Comparison of ENCODE assay signal across 17 mouse cellular contexts in the genomic region with DNA sequence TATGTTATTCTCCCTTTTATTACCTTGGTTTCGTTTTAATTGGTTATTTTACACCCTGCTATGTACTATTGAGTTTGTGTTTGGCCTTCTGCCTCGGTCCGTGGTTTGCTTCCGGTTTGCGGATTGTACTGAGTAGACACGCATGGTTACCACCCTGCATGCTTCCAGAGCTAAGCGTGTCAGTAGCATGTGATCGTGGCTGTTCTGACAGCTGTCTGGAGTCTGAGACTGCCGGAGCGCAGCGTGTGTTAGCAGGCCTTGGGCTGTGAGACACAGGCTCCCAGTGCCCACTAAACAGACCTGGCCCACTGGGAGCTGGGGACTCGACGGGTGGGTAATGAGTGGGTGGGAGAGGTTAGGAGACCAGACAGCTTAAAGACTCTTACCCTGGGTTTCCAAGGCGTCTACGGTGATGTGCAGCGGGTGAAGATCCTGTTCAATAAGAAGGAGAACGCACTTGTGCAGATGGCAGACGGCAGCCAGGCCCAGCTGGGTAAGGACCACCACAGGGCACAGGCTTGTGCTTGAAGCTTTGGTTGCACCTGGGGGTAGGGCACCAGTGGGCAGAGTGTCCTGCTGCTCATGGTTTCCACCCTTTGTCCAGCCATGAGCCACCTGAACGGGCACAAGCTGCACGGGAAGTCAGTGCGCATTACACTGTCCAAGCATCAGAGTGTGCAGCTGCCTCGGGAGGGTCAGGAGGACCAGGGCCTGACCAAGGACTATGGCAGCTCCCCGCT. TPM values are rescaled to one million over a fixed set of nuclear protein-coding genes. Genes with fewer than 3 reads are reported as not detected.
A peak's percentile ranks its signal among the peaks of the same experiment; 100 is the strongest.
DNase-seq lines count a peak whose midpoint lies in the region; ATAC-seq and TF ChIP-seq lines count a peak whose summit lies in the region.
"Had no signal": no experiment of that assay in that cellular context is flagged by ENCODE, and none has a peak within 500 bp of the region (broad histone marks: within the 10 kb centered on the region; RNA-seq: fewer than 3 reads in every experiment).

No protein-coding gene starts in this region.

- H3K9ac ChIP-seq in hindbrain, embryonic 13.5 days: peak overlapping the region; percentile 2; the same call in 1 of the 2 replicates
- H3K9ac ChIP-seq in midbrain, embryonic 12.5 days (replicated peaks): no peak overlapping the region
- H3K9ac ChIP-seq in midbrain, embryonic 11.5 days (ENCODE audit: low read length): no peak overlapping the region

- WGBS in hindbrain, embryonic 13.5 days: 79% methylated on average over 23 of the region's 23 CpGs
- WGBS in hindbrain, embryonic 10.5 days: 91% methylated on average over 23 of the region's 23 CpGs
- 89% methylated on average over 23 of the region's 23 CpGs for WGBS in midbrain, embryonic 12.5 days
- 89% methylated on average over 23 of the region's 23 CpGs for WGBS in midbrain, embryonic 11.5 days
- 94% methylated on average over 23 of the region's 23 CpGs for WGBS in embryonic facial prominence, embryonic 10.5 days

- peaks cover 92% of the 10 kb centered on the region for H3K36me3 ChIP-seq in hindbrain, embryonic 13.5 days
- peaks cover 100% of the 10 kb centered on the region for H3K36me3 ChIP-seq in hindbrain, embryonic 10.5 days
- peaks cover 97% of the 10 kb centered on the region for H3K36me3 ChIP-seq in midbrain, embryonic 12.5 days
- peaks cover 57% of the 10 kb centered on the region for H3K36me3 ChIP-seq in midbrain, embryonic 11.5 days (ENCODE audit: control insufficient read depth, insufficient read depth, low read length)
- H3K36me3 ChIP-seq in embryonic facial prominence, embryonic 10.5 days (replicated peaks): peaks cover 100% of the 10 kb centered on the region

- H3K27ac ChIP-seq in hindbrain, embryonic 13.5 days: peak overlapping the region; percentile 46
- H3K27ac ChIP-seq in hindbrain, embryonic 10.5 days: no peak overlapping the region
- H3K27ac ChIP-seq in midbrain, embryonic 12.5 days (replicated peaks): peak overlapping the region; percentile 26; the same call in 1 of the 2 replicates
- H3K27ac ChIP-seq in midbrain, embryonic 11.5 days (ENCODE audit: low read depth, low read length): no peak overlapping the region
- no peak overlapping the region for H3K27ac ChIP-seq in embryonic facial prominence, embryonic 10.5 days (replicated peaks)
- H3K27ac ChIP-seq in layer of hippocampus, adult 2 months: no peak overlapping the region

- H3K27me3 ChIP-seq in hindbrain, embryonic 13.5 days: no peaks in the 10 kb centered on the region
- no peaks in the 10 kb centered on the region for H3K27me3 ChIP-seq in hindbrain, embryonic 10.5 days (ENCODE audit: insufficient read depth, poor library complexity, severe bottlenecking)
- H3K27me3 ChIP-seq in midbrain, embryonic 12.5 days: no peaks in the 10 kb centered on the region
- H3K27me3 ChIP-seq in midbrain, embryonic 11.5 days (ENCODE audit: control insufficient read depth, insufficient read depth, low read length): no peaks in the 10 kb centered on the region
- no peaks in the 10 kb centered on the region for H3K27me3 ChIP-seq in embryonic facial prominence, embryonic 10.5 days (replicated peaks; ENCODE audit: low read depth, poor library complexity, severe bottlenecking)
- H3K27me3 ChIP-seq: Patski had no signal

- no peak overlapping the region for H3K4me2 ChIP-seq in hindbrain, embryonic 13.5 days
- no peak overlapping the region for H3K4me2 ChIP-seq in midbrain, embryonic 12.5 days (replicated peaks)
- no peak overlapping the region for H3K4me2 ChIP-seq in midbrain, embryonic 11.5 days

- no peak for ATAC-seq in hindbrain, embryonic 13.5 days (ENCODE audit: low FRiP score)
- no peak for ATAC-seq in midbrain, embryonic 12.5 days (ENCODE audit: low FRiP score, low read depth)
- no peak for ATAC-seq in midbrain, embryonic 11.5 days (ENCODE audit: low FRiP score)
- ATAC-seq: CD4-positive, CD25-positive, alpha-beta regulatory T cell, adult 4 months; Patski had no signal

- no peak overlapping the region for H3K4me3 ChIP-seq in hindbrain, embryonic 13.5 days
- H3K4me3 ChIP-seq in hindbrain, embryonic 10.5 days: no peak overlapping the region
- H3K4me3 ChIP-seq in midbrain, embryonic 12.5 days: no peak overlapping the region
- H3K4me3 ChIP-seq in midbrain, embryonic 11.5 days (ENCODE audit: low read depth, low read length): no peak overlapping the region
- peak overlapping the region; percentile 19 for H3K4me3 ChIP-seq in embryonic facial prominence, embryonic 10.5 days
- H3K4me3 ChIP-seq in layer of hippocampus, adult 2 months: no peak overlapping the region

- no peaks in the 10 kb centered on the region for H3K9me3 ChIP-seq in hindbrain, embryonic 13.5 days
- H3K9me3 ChIP-seq in hindbrain, embryonic 10.5 days: no peaks in the 10 kb centered on the region
- no peaks in the 10 kb centered on the region for H3K9me3 ChIP-seq in midbrain, embryonic 12.5 days
- H3K9me3 ChIP-seq in midbrain, embryonic 11.5 days (ENCODE audit: control insufficient read depth, low read length): no peaks in the 10 kb centered on the region
- H3K9me3 ChIP-seq in embryonic facial prominence, embryonic 10.5 days: no peaks in the 10 kb centered on the region

- DNase-seq in hindbrain, embryonic 10.5 days (ENCODE audit: low spot score): no peak
- no peak for DNase-seq in midbrain, embryonic 11.5 days (ENCODE audit: low spot score, missing footprints)
- DNase-seq in embryonic facial prominence, embryonic 10.5 days (ENCODE audit: low spot score): no peak
- peak; percentile 42 to 59 for DNase-seq in kidney, postnatal 4 days
- DNase-seq in layer of hippocampus, adult 2 months (ENCODE audit: low spot score in 2 of 2): no peak
- DNase-seq: gastrocnemius, postnatal 36 days; right cerebral cortex, postnatal 25 days had no signal

- no peak for TF ChIP-seq CTCF in layer of hippocampus, adult 2 months (conservative IDR thresholded peaks at IDR 0.05)

- H3K4me1 ChIP-seq in hindbrain, embryonic 13.5 days (replicated peaks): peaks cover 72% of the 10 kb centered on the region
- peaks cover 52% of the 10 kb centered on the region for H3K4me1 ChIP-seq in hindbrain, embryonic 10.5 days (replicated peaks)
- peaks cover 25% of the 10 kb centered on the region for H3K4me1 ChIP-seq in midbrain, embryonic 12.5 days
- peaks cover 12% of the 10 kb centered on the region for H3K4me1 ChIP-seq in midbrain, embryonic 11.5 days (ENCODE audit: control insufficient read depth, insufficient read depth, low read length)
- peaks cover 41% of the 10 kb centered on the region for H3K4me1 ChIP-seq in embryonic facial prominence, embryonic 10.5 days

RNA-seq across cellular contexts. Expression of a gene that starts 8.0 kb away (rescaled TPM):
- polyA plus RNA-seq in hindbrain, embryonic 13.5 days (2015; fragmentation: Nextera tagmentation; extraction: Ambion mirVana): 84.7 and 86.0 TPM in 2 replicates
- polyA plus RNA-seq in hindbrain, embryonic 10.5 days (2016; fragmentation: Nextera tagmentation; extraction: Ambion mirVana): 288 and 338 TPM in 2 replicates
- polyA plus RNA-seq in midbrain, embryonic 12.5 days (2016; fragmentation: Nextera tagmentation; extraction: Ambion mirVana): 202 TPM in 2 replicates
- 147 and 176 TPM in 2 replicates for polyA plus RNA-seq in midbrain, embryonic 11.5 days (2014; fragmentation: Nextera tagmentation; extraction: Ambion mirVana)
- 406 and 416 TPM in 2 replicates for polyA plus RNA-seq in embryonic facial prominence, embryonic 10.5 days (2016; fragmentation: Nextera tagmentation; extraction: Ambion mirVana)
- total RNA-seq in layer of hippocampus, adult 2 months (2021): 10 to 100 TPM; 56.9 to 58.7 TPM

RNA-seq across cellular contexts. Expression of a gene that starts 12.1 kb away (rescaled TPM):
- 13.9 and 15.6 TPM in 2 replicates for polyA plus RNA-seq in hindbrain, embryonic 13.5 days (2015; fragmentation: Nextera tagmentation; extraction: Ambion mirVana)
- polyA plus RNA-seq in hindbrain, embryonic 10.5 days (2016; fragmentation: Nextera tagmentation; extraction: Ambion mirVana): 10.0 and 15.1 TPM in 2 replicates
- polyA plus RNA-seq in midbrain, embryonic 12.5 days (2016; fragmentation: Nextera tagmentation; extraction: Ambion mirVana): 14.3 and 16.7 TPM in 2 replicates
- polyA plus RNA-seq in midbrain, embryonic 11.5 days (2014; fragmentation: Nextera tagmentation; extraction: Ambion mirVana): 11.9 and 12.1 TPM in 2 replicates
- polyA plus RNA-seq in embryonic facial prominence, embryonic 10.5 days (2016; fragmentation: Nextera tagmentation; extraction: Ambion mirVana): 9.3 and 12.3 TPM in 2 replicates
- total RNA-seq in layer of hippocampus, adult 2 months (2021): 1 to 10 TPM; 1.5 to 2.6 TPM
- total RNA-seq: gastrocnemius, postnatal 36 days; liver, adult 2 months had no signal
- polyA plus RNA-seq: CD4-positive, CD25-positive, alpha-beta regulatory T cell, adult 4 months had no signal

RNA-seq across cellular contexts. Expression of a gene that starts 12.2 kb away (rescaled TPM):
- polyA plus RNA-seq in hindbrain, embryonic 13.5 days (2015; fragmentation: Nextera tagmentation; extraction: Ambion mirVana): 396 and 407 TPM in 2 replicates
- 122 and 205 TPM in 2 replicates for polyA plus RNA-seq in hindbrain, embryonic 10.5 days (2016; fragmentation: Nextera tagmentation; extraction: Ambion mirVana)
- 296 and 302 TPM in 2 replicates for polyA plus RNA-seq in midbrain, embryonic 12.5 days (2016; fragmentation: Nextera tagmentation; extraction: Ambion mirVana)
- 112 and 117 TPM in 2 replicates for polyA plus RNA-seq in midbrain, embryonic 11.5 days (2014; fragmentation: Nextera tagmentation; extraction: Ambion mirVana)
- polyA plus RNA-seq in embryonic facial prominence, embryonic 10.5 days (2016; fragmentation: Nextera tagmentation; extraction: Ambion mirVana): 123 and 139 TPM in 2 replicates
- 10 to 100 TPM; 33.7 to 37.1 TPM for total RNA-seq in layer of hippocampus, adult 2 months (2021)
- total RNA-seq: gastrocnemius, postnatal 36 days had no signal

RNA-seq across cellular contexts. Expression of a gene that starts 23.8 kb away (rescaled TPM):
- 0.34 TPM in 1 of 2 replicates, not detected in the other for polyA plus RNA-seq in hindbrain, embryonic 13.5 days (2015; fragmentation: Nextera tagmentation; extraction: Ambion mirVana)
- polyA plus RNA-seq in hindbrain, embryonic 10.5 days (2016; fragmentation: Nextera tagmentation; extraction: Ambion mirVana): not detected in 2 replicates
- not detected in 2 replicates for polyA plus RNA-seq in midbrain, embryonic 12.5 days (2016; fragmentation: Nextera tagmentation; extraction: Ambion mirVana)
- 0.18 TPM in 1 of 2 replicates, not detected in the other for polyA plus RNA-seq in midbrain, embryonic 11.5 days (2014; fragmentation: Nextera tagmentation; extraction: Ambion mirVana)
- polyA plus RNA-seq in embryonic facial prominence, embryonic 10.5 days (2016; fragmentation: Nextera tagmentation; extraction: Ambion mirVana): 0.20 TPM in 1 of 2 replicates, not detected in the other
- total RNA-seq in layer of hippocampus, adult 2 months (2021): not detected
- total RNA-seq: gastrocnemius, postnatal 36 days; liver, adult 2 months had no signal
- polyA plus RNA-seq: CD4-positive, CD25-positive, alpha-beta regulatory T cell, adult 4 months; heart, postnatal 0 days; large intestine, adult 2 months; Patski had no signal

RNA-seq across cellular contexts. Expression of a gene that starts 28.4 kb away (rescaled TPM):
- polyA plus RNA-seq in hindbrain, embryonic 13.5 days (2015; fragmentation: Nextera tagmentation; extraction: Ambion mirVana): not detected in 2 replicates
- polyA plus RNA-seq in hindbrain, embryonic 10.5 days (2016; fragmentation: Nextera tagmentation; extraction: Ambion mirVana): not detected in 2 replicates
- polyA plus RNA-seq in midbrain, embryonic 12.5 days (2016; fragmentation: Nextera tagmentation; extraction: Ambion mirVana): not detected in 2 replicates
- polyA plus RNA-seq in midbrain, embryonic 11.5 days (2014; fragmentation: Nextera tagmentation; extraction: Ambion mirVana): not detected in 2 replicates
- not detected in 2 replicates for polyA plus RNA-seq in embryonic facial prominence, embryonic 10.5 days (2016; fragmentation: Nextera tagmentation; extraction: Ambion mirVana)
- not detected for total RNA-seq in layer of hippocampus, adult 2 months (2021)
- total RNA-seq: megakaryocyte-erythroid progenitor cell, adult 5-6 weeks had no signal
- polyA plus RNA-seq: CD4-positive, CD25-positive, alpha-beta regulatory T cell, adult 4 months; embryonic facial prominence, embryonic 14.5 days; heart, postnatal 0 days; lung, embryonic 16.5 days; Patski had no signal

Comparison
In these comparisons a context has a peak if more than half of its experiments do, and no peak if none do; other contexts are left out.
1. H3K27ac ChIP-seq: peak in hindbrain, embryonic 13.5 days (single experiment) and midbrain, embryonic 12.5 days (single experiment); none in hindbrain, embryonic 10.5 days (single experiment), midbrain, embryonic 11.5 days (single experiment), embryonic facial prominence, embryonic 10.5 days (single experiment) and layer of hippocampus, adult 2 months (single experiment).
2. DNase-seq: peak in kidney, postnatal 4 days (2 of 2); none in hindbrain, embryonic 10.5 days (single experiment), midbrain, embryonic 11.5 days (single experiment), embryonic facial prominence, embryonic 10.5 days (single experiment) and layer of hippocampus, adult 2 months (0 of 2).